Mouse (Mus musculus): Measurements from ENCODE around the gene 1700012B07Rik. TPM values are rescaled to one million over a fixed set of nuclear protein-coding genes. Genes with fewer than 3 reads are reported as not detected.

1700012B07Rik gene
- polyA plus RNA-seq, 1 experiment from 2014 or later, result not detected

- Histone ChIP-seq H3K4me1 (ENCODE audit: control insufficient read depth, insufficient read depth, low read length) (no peaks in the 10 kb centered on the region), H3K36me3 (ENCODE audit: control insufficient read depth, insufficient read depth, low read length) (no peaks in the 10 kb centered on the region), H3K4me3 (ENCODE audit: low read depth, low read length) (no peak overlapping the region), H3K27ac (ENCODE audit: low read depth, low read length) (no peak overlapping the region), H3K9ac (ENCODE audit: low read length) (no peak overlapping the region), H3K4me2 (ENCODE audit: low read depth) (no peak overlapping the region), H3K9me3 (ENCODE audit: control insufficient read depth, low read length) (no peaks in the 10 kb centered on the region), H3K27me3 (ENCODE audit: control insufficient read depth, insufficient read depth, low read length) (no peaks in the 10 kb centered on the region)
- ATAC-seq (ENCODE audit: insufficient read depth, low FRiP score, low TSS enrichment) (no peak), DNase-seq (ENCODE audit: low spot score) (no peak)
- WGBS, result 84% methylated on average over 3 of the region's 3 CpGs
Observed at GRCm38 (mm10) chr11:109817405-109817804, 10.4 kb downstream of the 1700012B07Rik start.

DNA sequence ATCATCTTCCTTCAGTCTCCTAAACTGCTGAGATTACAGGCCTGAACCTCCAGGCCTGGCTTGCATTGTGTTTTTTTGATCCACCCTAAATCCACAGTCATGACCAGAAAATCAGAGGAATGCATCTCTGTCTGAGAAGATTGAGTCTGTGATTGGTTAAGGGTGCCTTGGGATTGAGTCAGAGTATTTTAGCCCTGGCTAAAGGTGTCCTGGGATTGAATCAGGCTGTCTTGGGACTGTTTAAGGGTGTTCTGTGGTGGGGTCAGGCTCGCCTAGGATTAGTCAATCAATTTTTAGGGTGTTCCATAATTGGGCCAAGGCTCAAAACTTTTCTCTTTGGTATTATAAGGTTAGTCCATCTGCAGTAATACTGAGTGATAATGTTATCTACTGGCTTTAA lies 10.9 kb downstream of the 1700012B07Rik start:
- WGBS, result 85% methylated on average over 1 of the region's 1 CpGs
- H3K9me3 ChIP-seq (ENCODE audit: control insufficient read depth, low read length), result no peaks in the 10 kb centered on the region
- ATAC-seq (ENCODE audit: insufficient read depth, low FRiP score, low TSS enrichment), result no peak
- no peak overlapping the region for H3K4me3 ChIP-seq (ENCODE audit: low read depth, low read length)
- no peak overlapping the region for H3K27ac ChIP-seq (ENCODE audit: low read depth, low read length)
- no peaks in the 10 kb centered on the region for H3K4me1 ChIP-seq (ENCODE audit: control insufficient read depth, insufficient read depth, low read length)
- no peak overlapping the region for H3K9ac ChIP-seq (ENCODE audit: low read length)
- H3K27me3 ChIP-seq (ENCODE audit: control insufficient read depth, insufficient read depth, low read length), result no peaks in the 10 kb centered on the region
- no peak for DNase-seq (ENCODE audit: low spot score)
- H3K36me3 ChIP-seq (ENCODE audit: control insufficient read depth, insufficient read depth, low read length), result no peaks in the 10 kb centered on the region
- no peak overlapping the region for H3K4me2 ChIP-seq (ENCODE audit: low read depth)

DNA sequence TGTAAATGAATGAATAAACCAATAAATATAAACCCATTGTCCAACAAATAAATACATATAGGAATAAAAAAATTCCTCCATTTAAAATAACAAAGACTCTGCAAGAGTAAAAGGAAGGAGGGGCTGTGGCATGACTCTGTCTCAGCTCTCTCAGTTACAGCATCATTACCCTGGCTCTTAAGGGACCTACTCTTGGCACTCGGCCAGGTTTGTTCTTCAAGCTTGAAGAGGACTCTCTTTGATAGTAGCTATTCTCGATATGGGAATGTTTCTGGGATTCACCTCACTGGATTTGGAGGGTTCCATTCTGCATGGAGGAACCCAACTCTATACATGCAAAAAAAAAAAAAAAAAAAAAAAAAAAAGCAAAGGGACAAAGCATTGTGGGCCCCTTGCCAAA lies 16.1 kb downstream of the 1700012B07Rik start:
- H3K36me3 ChIP-seq (ENCODE audit: control insufficient read depth, insufficient read depth, low read length), result no peaks in the 10 kb centered on the region
- no peaks in the 10 kb centered on the region for H3K27me3 ChIP-seq (ENCODE audit: control insufficient read depth, insufficient read depth, low read length)
- no peaks in the 10 kb centered on the region for H3K4me1 ChIP-seq (ENCODE audit: control insufficient read depth, insufficient read depth, low read length)
- H3K27ac ChIP-seq (ENCODE audit: low read depth, low read length), result no peak overlapping the region
- no peaks in the 10 kb centered on the region for H3K9me3 ChIP-seq (ENCODE audit: control insufficient read depth, low read length)
- DNase-seq (ENCODE audit: low spot score) (no peak), ATAC-seq (ENCODE audit: insufficient read depth, low FRiP score, low TSS enrichment) (no peak)
- WGBS, result 80% methylated on average over 2 of the region's 2 CpGs
- no peak overlapping the region for H3K4me2 ChIP-seq (ENCODE audit: low read depth)
- H3K4me3 ChIP-seq (ENCODE audit: low read depth, low read length), result no peak overlapping the region
- H3K9ac ChIP-seq (ENCODE audit: low read length), result no peak overlapping the region

DNA sequence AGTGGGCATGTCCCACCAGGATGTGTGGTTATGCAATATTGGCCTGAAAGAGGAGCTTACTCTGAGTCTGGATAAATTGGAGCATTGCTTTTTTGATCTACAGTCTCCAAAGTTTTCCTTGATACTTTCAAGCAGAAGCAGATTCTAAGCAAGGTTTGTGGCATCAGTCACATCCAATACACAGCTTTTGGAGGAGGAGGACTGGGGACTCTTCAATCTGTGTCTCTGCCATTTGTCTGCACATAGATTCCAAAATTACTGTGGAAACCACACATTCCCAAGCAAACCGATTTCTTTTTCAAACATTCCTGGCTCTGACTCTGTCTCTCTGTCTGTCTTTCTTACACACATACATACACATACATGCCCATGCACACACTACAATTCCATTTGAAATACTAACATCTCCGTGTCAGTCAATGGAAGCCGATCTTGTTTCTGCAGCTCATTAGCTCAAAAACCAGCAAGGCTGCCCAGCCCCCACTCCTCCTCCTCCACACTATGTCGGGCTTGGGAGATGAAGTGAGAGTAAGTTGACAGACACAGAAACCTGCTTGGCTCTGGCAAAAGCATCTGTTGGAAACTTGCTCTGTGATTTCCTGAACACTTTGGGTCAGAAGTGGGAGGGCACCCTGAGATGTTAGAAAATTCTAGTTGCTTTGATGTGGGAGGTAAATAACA lies 18.5 kb downstream of the 1700012B07Rik start:
- no peaks in the 10 kb centered on the region for H3K36me3 ChIP-seq (ENCODE audit: control insufficient read depth, insufficient read depth, low read length)
- no peak for DNase-seq (ENCODE audit: low spot score)
- 71% methylated on average over 4 of the region's 4 CpGs for WGBS
- no peak overlapping the region for H3K4me2 ChIP-seq (ENCODE audit: low read depth)
- H3K27me3 ChIP-seq (ENCODE audit: control insufficient read depth, insufficient read depth, low read length), result no peaks in the 10 kb centered on the region
- no peaks in the 10 kb centered on the region for H3K9me3 ChIP-seq (ENCODE audit: control insufficient read depth, low read length)
- no peak overlapping the region for H3K4me3 ChIP-seq (ENCODE audit: low read depth, low read length)
- no peaks in the 10 kb centered on the region for H3K4me1 ChIP-seq (ENCODE audit: control insufficient read depth, insufficient read depth, low read length)
- no peak overlapping the region for H3K27ac ChIP-seq (ENCODE audit: low read depth, low read length)
- no peak for ATAC-seq (ENCODE audit: insufficient read depth, low FRiP score, low TSS enrichment)
- H3K9ac ChIP-seq (ENCODE audit: low read length), result no peak overlapping the region

- ATAC-seq (ENCODE audit: insufficient read depth, low FRiP score, low TSS enrichment) (no peak), DNase-seq (ENCODE audit: low spot score) (no peak)
- H3K9me3 ChIP-seq (ENCODE audit: control insufficient read depth, low read length), result no peaks in the 10 kb centered on the region
- H3K9ac ChIP-seq (ENCODE audit: low read length), result no peak overlapping the region
- no peak overlapping the region for H3K4me2 ChIP-seq (ENCODE audit: low read depth)
- no peaks in the 10 kb centered on the region for H3K27me3 ChIP-seq (ENCODE audit: control insufficient read depth, insufficient read depth, low read length)
- H3K36me3 ChIP-seq (ENCODE audit: control insufficient read depth, insufficient read depth, low read length), result no peaks in the 10 kb centered on the region
- no peaks in the 10 kb centered on the region for H3K4me1 ChIP-seq (ENCODE audit: control insufficient read depth, insufficient read depth, low read length)
- WGBS, result 82% methylated on average over 1 of the region's 1 CpGs
- no peak overlapping the region for H3K27ac ChIP-seq (ENCODE audit: low read depth, low read length)
- no peak overlapping the region for H3K4me3 ChIP-seq (ENCODE audit: low read depth, low read length)
Observed at GRCm38 (mm10) chr11:109801515-109801914, 26.3 kb downstream of the 1700012B07Rik start.

DNA sequence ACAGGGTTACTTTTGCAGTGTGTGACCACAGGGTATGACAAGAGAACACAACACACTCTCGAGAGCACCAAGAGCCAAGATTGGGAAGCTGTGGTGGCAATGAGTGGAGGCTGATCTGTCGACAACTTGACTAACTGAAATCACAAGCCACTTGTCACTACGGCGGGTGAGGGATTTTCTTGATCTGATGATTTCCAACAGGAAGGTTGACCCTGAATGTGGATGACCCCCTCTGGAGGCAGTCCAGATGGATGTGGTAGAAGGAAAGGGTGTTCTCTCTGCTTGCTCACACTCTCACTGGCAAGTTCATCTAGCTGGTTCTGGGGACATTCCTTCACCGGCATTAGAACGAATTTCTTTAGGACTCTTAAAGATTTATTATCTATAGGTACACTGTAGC lies 30.3 kb downstream of the 1700012B07Rik start:
- Histone ChIP-seq H3K9me3 (ENCODE audit: control insufficient read depth, low read length) (no peaks in the 10 kb centered on the region), H3K9ac (ENCODE audit: low read length) (no peak overlapping the region), H3K4me1 (ENCODE audit: control insufficient read depth, insufficient read depth, low read length) (no peaks in the 10 kb centered on the region), H3K4me2 (ENCODE audit: low read depth) (no peak overlapping the region), H3K4me3 (ENCODE audit: low read depth, low read length) (no peak overlapping the region), H3K27ac (ENCODE audit: low read depth, low read length) (no peak overlapping the region), H3K27me3 (ENCODE audit: control insufficient read depth, insufficient read depth, low read length) (no peaks in the 10 kb centered on the region), H3K36me3 (ENCODE audit: control insufficient read depth, insufficient read depth, low read length) (no peaks in the 10 kb centered on the region)
- WGBS, result 90% methylated on average over 6 of the region's 6 CpGs
- ATAC-seq (ENCODE audit: insufficient read depth, low FRiP score, low TSS enrichment) (no peak), DNase-seq (ENCODE audit: low spot score) (no peak)

GRCm38 (mm10) chr11:109795536-109795935 lies 32.3 kb downstream of the 1700012B07Rik start:
- Histone ChIP-seq H3K4me2 (ENCODE audit: low read depth) (no peak overlapping the region), H3K4me1 (ENCODE audit: control insufficient read depth, insufficient read depth, low read length) (no peaks in the 10 kb centered on the region), H3K27ac (ENCODE audit: low read depth, low read length) (no peak overlapping the region), H3K9ac (ENCODE audit: low read length) (no peak overlapping the region), H3K9me3 (ENCODE audit: control insufficient read depth, low read length) (no peaks in the 10 kb centered on the region), H3K27me3 (ENCODE audit: control insufficient read depth, insufficient read depth, low read length) (no peaks in the 10 kb centered on the region), H3K4me3 (ENCODE audit: low read depth, low read length) (no peak overlapping the region), H3K36me3 (ENCODE audit: control insufficient read depth, insufficient read depth, low read length) (no peaks in the 10 kb centered on the region)
- no peak for ATAC-seq (ENCODE audit: insufficient read depth, low FRiP score, low TSS enrichment)
- DNase-seq (ENCODE audit: low spot score), result no peak
- WGBS, result 87% methylated on average over 2 of the region's 2 CpGs

DNA sequence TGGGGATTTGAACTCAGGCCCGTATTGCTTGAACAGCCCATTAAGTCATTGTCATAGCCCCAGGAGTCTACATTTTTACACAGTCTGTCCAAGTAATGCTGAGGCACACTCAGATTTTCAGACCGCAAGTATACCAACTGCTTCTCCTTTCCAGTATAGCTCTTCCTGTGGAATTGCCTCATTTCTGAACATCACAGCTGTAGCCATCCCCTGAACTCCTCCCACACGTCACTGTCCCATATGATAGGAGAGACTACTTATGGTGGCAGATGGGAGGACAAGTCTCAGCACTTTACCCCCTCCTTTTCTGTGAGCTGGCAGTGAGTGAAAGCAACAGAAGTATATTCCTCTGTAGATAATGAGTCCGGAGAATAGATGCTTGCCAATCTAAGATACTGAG lies 34.3 kb downstream of the 1700012B07Rik start:
- Histone ChIP-seq H3K4me2 (ENCODE audit: low read depth) (no peak overlapping the region), H3K4me1 (ENCODE audit: control insufficient read depth, insufficient read depth, low read length) (no peaks in the 10 kb centered on the region), H3K9ac (ENCODE audit: low read length) (no peak overlapping the region), H3K27ac (ENCODE audit: low read depth, low read length) (no peak overlapping the region), H3K36me3 (ENCODE audit: control insufficient read depth, insufficient read depth, low read length) (no peaks in the 10 kb centered on the region), H3K9me3 (ENCODE audit: control insufficient read depth, low read length) (no peaks in the 10 kb centered on the region), H3K27me3 (ENCODE audit: control insufficient read depth, insufficient read depth, low read length) (no peaks in the 10 kb centered on the region), H3K4me3 (ENCODE audit: low read depth, low read length) (no peak overlapping the region)
- ATAC-seq (ENCODE audit: insufficient read depth, low FRiP score, low TSS enrichment), result no peak
- DNase-seq (ENCODE audit: low spot score), result no peak
- WGBS, result 94% methylated on average over 4 of the region's 4 CpGs

GRCm38 (mm10) chr11:109792401-109792997 lies 35.3 kb downstream of the 1700012B07Rik start:
- Histone ChIP-seq H3K4me1 (ENCODE audit: control insufficient read depth, insufficient read depth, low read length) (no peaks in the 10 kb centered on the region), H3K36me3 (ENCODE audit: control insufficient read depth, insufficient read depth, low read length) (no peaks in the 10 kb centered on the region), H3K9ac (ENCODE audit: low read length) (no peak overlapping the region), H3K4me2 (ENCODE audit: low read depth) (no peak overlapping the region), H3K27ac (ENCODE audit: low read depth, low read length) (no peak overlapping the region), H3K4me3 (ENCODE audit: low read depth, low read length) (no peak overlapping the region), H3K27me3 (ENCODE audit: control insufficient read depth, insufficient read depth, low read length) (no peaks in the 10 kb centered on the region), H3K9me3 (ENCODE audit: control insufficient read depth, low read length) (no peaks in the 10 kb centered on the region)
- no peak for ATAC-seq (ENCODE audit: insufficient read depth, low FRiP score, low TSS enrichment)
- 92% methylated on average over 13 of the region's 13 CpGs for WGBS
- DNase-seq (ENCODE audit: low spot score), result no peak

Data from neural tube, embryonic 11.5 days (tissue).